Mouse (Mus musculus) stomach, postnatal 0 days (tissue): ENCODE measurements around the gene Pde1b. TPM values are rescaled to one million over a fixed set of nuclear protein-coding genes. Genes with fewer than 3 reads are reported as not detected.
A peak's percentile ranks its signal among the peaks of the same experiment; 100 is the strongest.

ENCODE experiments used
- ATAC-seq: fragments of 200-750 bp; cut with Nextera tagmentation; 2 replicates; pipeline ENCODE4 v1.8.0; 2017; ENCODE audit not compliant: low FRiP score, low TSS enrichment
- DNase-seq: peaks from one replicate; pipeline ENCODE4 v3.0.0-alpha.2; 2016; ENCODE audit warnings: low spot score
- H3K27ac ChIP-seq: fragments of 300-500 bp; sonication (generic); replicated peaks from 2 replicates; pipeline ENCODE4 v1.5.1; 2014; ENCODE audit warnings: mild to moderate bottlenecking, control low read depth
- H3K27me3 ChIP-seq: fragments of 300-500 bp; sonication (generic); 2 replicates; pipeline ENCODE4 v1.6.1; 2014; ENCODE audit warnings: low read length; ENCODE audit not compliant: control insufficient read depth, insufficient read depth
- H3K36me3 ChIP-seq: fragments of 300-500 bp; sonication (generic); 2 replicates; pipeline ENCODE4 v1.6.1; 2014; ENCODE audit warnings: low read length, mixed read lengths; ENCODE audit not compliant: control insufficient read depth, insufficient read depth
- H3K4me1 ChIP-seq: fragments of 300-500 bp; sonication (generic); replicated peaks from 2 replicates; pipeline ENCODE4 v1.6.1; 2014; ENCODE audit warnings: antibody characterized with exemption; ENCODE audit not compliant: control insufficient read depth, insufficient read depth
- H3K4me2 ChIP-seq: fragments of 300-500 bp; sonication (generic); replicated peaks from 2 replicates; pipeline ENCODE4 v1.6.1; 2014; ENCODE audit warnings: low read depth, mild to moderate bottlenecking, control low read depth, moderate library complexity
- H3K4me3 ChIP-seq: fragments of 300-500 bp; sonication (generic); 2 replicates; pipeline ENCODE4 v1.5.1; 2014; ENCODE audit warnings: low read depth, low read length, control low read depth
- H3K9ac ChIP-seq: fragments of 300-500 bp; sonication (generic); 2 replicates; pipeline ENCODE4 v1.6.1; 2014; ENCODE audit warnings: mild to moderate bottlenecking, low read length, control low read depth, mixed read lengths
- H3K9me3 ChIP-seq: fragments of 300-500 bp; sonication (generic); 2 replicates; pipeline ENCODE4 v1.6.1; 2016; ENCODE audit warnings: low read length; ENCODE audit not compliant: control insufficient read depth
- CTCF ChIP-seq: IDR thresholded peaks from 2 replicates; pipeline ENCODE4 v1.5.1; 2016; ENCODE audit warnings: antibody characterized with exemption, low read depth, mild to moderate bottlenecking, moderate library complexity
- EP300 ChIP-seq: optimal IDR thresholded peaks from 2 replicates; pipeline ENCODE3; 2016; ENCODE audit warnings: antibody characterized with exemption
- WGBS: fragments of 180-500 bp; shearing (Covaris S2); extraction: QIAGEN DNeasy Blood & Tissue Kit; methylation state at CpG from one replicate; pipeline ENCODE4 v1.1.7; 2014; 5-methylcytosine and 5-hydroxymethylcytosine counted together
- polyA plus RNA-seq: library from polyadenylated mRNA; unstranded; fragments of >200 nt; fragmentation: Nextera tagmentation; extraction: Ambion mirVana; gene quantifications from 2 replicates; pipeline ENCODE4 v1.2.1, GENCODE M21; 2015

Gene Pde1b
- polyA plus RNA-seq, 1 experiment from 2014 or later = 5.0 TPM

DNA sequence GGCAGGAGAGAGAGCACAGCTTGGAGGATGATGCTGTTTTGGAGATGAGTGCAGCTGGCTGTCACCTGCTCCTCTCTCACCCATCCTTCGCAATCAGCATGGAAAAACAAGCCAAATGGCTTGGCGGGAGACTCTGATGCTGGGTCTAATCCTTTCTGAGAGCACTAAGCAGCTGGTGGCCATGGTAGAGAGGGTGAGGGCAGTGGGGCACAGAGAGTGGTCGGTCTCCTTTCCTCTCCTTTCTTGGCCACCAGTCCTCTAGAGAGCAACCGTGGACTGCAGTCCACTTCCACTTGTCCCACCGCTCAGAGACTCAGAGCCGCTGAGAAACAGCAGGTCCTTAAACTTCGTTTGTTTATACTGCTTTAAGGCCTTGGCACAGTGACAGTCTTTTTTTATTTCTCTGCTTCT, 10.8 kb downstream of the Pde1b start:
- 10% methylated on average over 7 of the region's 7 CpGs for WGBS
- Histone ChIP-seq H3K4me2 (peak overlapping the region; percentile 42), H3K9me3 (no peaks in the 10 kb centered on the region), H3K27ac (peak overlapping the region; percentile 63; the same call in 1 of the 2 replicates), H3K4me3 (peak overlapping the region; percentile 21; the same call in 1 of the 2 replicates), H3K36me3 (no peaks in the 10 kb centered on the region), H3K4me1 (no peaks in the 10 kb centered on the region; the same call in 1 of the 2 replicates), H3K9ac (no peak overlapping the region), H3K27me3 (no peaks in the 10 kb centered on the region)
- DNase-seq (no peak), ATAC-seq (peak; percentile 55)
- TF ChIP-seq EP300 (no peak), CTCF (no peak)

DNA sequence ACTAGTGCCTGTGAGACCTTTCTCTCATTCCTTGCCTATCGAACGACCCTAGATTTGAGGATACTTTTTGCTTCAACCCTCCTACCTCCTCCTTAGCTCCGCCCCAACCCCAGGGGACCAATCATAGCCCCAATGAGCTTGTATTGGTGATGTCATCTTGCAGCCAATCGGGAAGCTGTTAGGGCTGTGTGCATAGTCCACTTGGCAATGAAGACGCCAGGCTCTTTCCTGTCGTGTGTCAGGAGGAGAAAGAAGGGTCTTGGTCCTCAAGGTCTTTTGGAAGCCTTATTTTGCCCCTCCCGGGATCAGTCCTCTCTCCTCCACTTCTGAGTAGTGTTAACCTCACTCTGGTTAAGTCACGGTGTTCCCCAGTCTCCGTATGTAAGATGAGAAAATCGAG, 11.3 kb downstream of the Pde1b start:
- 2% methylated on average over 10 of the region's 10 CpGs for WGBS
- TF ChIP-seq EP300 (no peak), CTCF (no peak)

DNA sequence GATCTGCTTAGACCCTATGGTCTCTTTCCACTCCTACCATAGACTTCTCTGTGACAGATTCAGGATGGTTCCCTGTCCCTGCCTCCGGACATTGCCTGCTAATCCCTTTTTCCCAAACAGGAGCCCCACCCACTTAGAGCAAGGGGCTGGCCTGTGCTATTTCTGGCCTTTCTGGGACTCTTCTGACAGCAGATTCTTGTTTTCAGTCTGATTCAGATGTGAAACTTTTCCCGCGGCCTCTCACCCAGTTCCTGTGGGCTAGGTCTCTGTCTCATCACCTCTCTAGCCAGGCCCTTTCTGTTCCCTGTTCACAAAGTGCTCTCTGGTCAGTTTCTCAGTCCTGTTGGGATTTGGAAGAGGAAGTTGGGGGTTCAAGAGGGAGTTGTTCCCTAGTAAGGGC, 12.1 kb downstream of the Pde1b start:
- no peaks in the 10 kb centered on the region for H3K9me3 ChIP-seq
- H3K27me3 ChIP-seq = no peaks in the 10 kb centered on the region
- no peak; the same call in 1 of the 2 replicates for ATAC-seq
- H3K9ac ChIP-seq = no peak overlapping the region
- no peak overlapping the region for H3K4me3 ChIP-seq
- no peaks in the 10 kb centered on the region for H3K4me1 ChIP-seq
- H3K36me3 ChIP-seq = no peaks in the 10 kb centered on the region
- H3K27ac ChIP-seq = peak overlapping the region; percentile 75
- TF ChIP-seq EP300 = no peak
- TF ChIP-seq CTCF = no peak
- H3K4me2 ChIP-seq = peak overlapping the region; percentile 42
- WGBS = 30% methylated on average over 3 of the region's 3 CpGs
- DNase-seq = no peak

More for the DNA sequence above, 11.3 kb downstream of the Pde1b start:
- peak; percentile 76 for DNase-seq
- no peaks in the 10 kb centered on the region for H3K9me3 ChIP-seq
- no peaks in the 10 kb centered on the region; the same call in 1 of the 2 replicates for H3K4me1 ChIP-seq
- peak overlapping the region; percentile 75 for H3K27ac ChIP-seq
- H3K4me2 ChIP-seq = peak overlapping the region; percentile 42
- ATAC-seq = peak; percentile 95
- no peaks in the 10 kb centered on the region for H3K36me3 ChIP-seq
- H3K4me3 ChIP-seq = peak overlapping the region; percentile 21; the same call in 1 of the 2 replicates
- H3K9ac ChIP-seq = no peak overlapping the region
- no peaks in the 10 kb centered on the region for H3K27me3 ChIP-seq

DNA sequence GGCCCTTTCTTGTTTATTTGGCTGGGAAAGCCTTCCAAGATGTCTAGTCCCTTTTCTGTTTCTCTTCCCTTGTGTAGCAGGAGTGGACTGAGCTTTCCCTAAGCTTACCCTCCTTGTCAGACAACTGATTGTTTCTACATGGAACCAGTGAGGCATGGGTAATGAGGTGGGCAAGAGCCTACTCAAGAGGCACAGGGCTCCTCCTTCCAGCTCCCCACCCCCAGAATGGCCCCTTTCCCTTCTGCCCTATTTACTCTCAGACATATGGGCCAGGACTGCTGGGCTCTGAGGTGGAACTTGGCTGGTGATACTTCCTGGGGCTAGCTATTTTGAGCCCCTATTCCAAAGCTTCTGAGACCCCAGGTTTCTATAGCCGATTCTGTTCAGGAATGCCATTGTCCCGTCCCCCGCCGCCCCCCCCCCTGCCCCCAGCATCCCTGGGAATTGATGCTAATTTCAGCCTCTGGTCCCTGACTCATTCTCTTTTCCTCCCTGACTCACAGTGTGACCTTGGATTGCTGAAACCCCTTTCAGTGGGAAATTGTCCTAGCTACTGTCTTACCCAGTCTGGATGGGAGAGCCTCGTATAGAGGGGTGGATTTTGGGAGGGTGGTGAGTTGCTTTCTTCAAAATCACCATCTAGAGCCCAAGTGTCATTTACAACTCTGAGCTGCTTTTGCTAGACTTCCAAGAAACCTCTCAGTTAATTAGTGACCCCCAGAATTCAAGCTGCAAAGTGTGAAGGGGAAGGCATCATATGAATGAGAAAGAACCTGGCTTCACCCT, 16.0 kb downstream of the Pde1b start:
- no peak for DNase-seq
- ATAC-seq = no peak
- TF ChIP-seq CTCF (no peak), EP300 (no peak)
- H3K27ac ChIP-seq = no peak overlapping the region
- H3K9ac ChIP-seq = no peak overlapping the region
- no peaks in the 10 kb centered on the region for H3K36me3 ChIP-seq
- 19% methylated on average over 5 of the region's 5 CpGs for WGBS
- no peaks in the 10 kb centered on the region for H3K27me3 ChIP-seq
- no peaks in the 10 kb centered on the region for H3K4me1 ChIP-seq
- H3K4me3 ChIP-seq = no peak overlapping the region
- H3K9me3 ChIP-seq = no peaks in the 10 kb centered on the region
- H3K4me2 ChIP-seq = no peak overlapping the region

DNA sequence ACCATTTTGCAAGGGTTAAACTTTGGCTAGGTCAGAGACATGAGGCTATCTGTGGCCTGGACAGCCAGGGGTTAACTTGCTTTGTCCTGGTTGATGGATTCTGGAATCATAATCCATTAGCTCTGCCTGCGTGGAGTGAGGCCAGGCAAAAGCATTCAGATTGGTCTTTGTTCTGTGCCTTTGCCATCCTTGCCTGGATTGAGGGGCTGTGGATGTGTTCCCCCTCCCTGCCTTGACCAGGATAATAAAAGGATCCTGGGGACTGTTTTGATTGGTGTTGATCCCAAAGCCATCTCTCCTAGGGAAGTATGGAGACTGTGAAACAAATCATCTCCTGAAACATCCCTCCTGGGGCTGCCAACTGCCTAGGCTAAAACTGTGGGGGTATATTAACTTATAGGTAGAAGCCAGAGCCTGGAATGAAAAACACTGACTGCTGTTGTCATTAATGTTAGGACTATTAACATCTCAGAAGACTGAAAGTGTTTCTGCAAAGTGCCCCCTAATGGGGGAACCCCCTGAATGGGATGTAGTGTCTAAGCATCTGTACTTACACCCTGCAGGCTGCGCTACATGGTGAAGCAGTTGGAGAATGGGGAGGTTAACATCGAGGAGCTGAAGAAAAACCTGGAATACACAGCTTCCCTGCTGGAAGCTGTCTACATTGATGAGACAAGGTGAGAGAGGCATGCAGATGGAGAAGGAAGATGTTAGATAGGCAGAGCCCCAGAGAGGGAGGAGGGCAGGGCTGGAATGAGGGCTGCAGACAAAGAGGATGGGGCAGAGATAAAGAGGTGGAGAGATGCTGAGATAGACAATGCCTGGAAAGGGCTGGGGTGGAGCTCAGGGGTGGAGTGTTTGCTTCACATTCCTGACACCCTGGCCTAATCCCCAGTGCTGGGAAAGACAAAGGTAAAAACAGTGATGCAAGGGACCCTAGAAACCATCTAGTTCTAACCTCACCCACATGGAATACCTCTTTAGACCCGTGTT, 16.8 kb downstream of the Pde1b start:
- Histone ChIP-seq H3K4me2 (no peak overlapping the region), H3K27ac (no peak overlapping the region), H3K9me3 (no peaks in the 10 kb centered on the region), H3K4me1 (no peaks in the 10 kb centered on the region), H3K4me3 (no peak overlapping the region), H3K36me3 (no peaks in the 10 kb centered on the region), H3K27me3 (no peaks in the 10 kb centered on the region), H3K9ac (no peak overlapping the region)
- whole genome bisulfite sequencing = 31% methylated on average over 4 of the region's 4 CpGs
- no peak for ATAC-seq
- no peak for DNase-seq
- TF ChIP-seq CTCF = no peak
- TF ChIP-seq EP300 = no peak
